Mouse (Mus musculus): ENCODE measurements at regions not wholly inside any gene's neighbourhood (a gene's known extent, or its start where the extent isn't known, plus 50 kb on each side); places are given as distances from the start of the nearest gene placed in this dataset.

GRCm38 (mm10) chr12:39731177-39731576 lies 306.6 kb downstream of the Arl4a start:
- H3K9me3 ChIP-seq (ENCODE audit: low read depth, low read length): no peaks in the 10 kb centered on the region
- H3K9ac ChIP-seq: no peak overlapping the region
- TF ChIP-seq CTCF (IDR thresholded peaks at IDR 0.05; ENCODE audit: low read depth): peak; percentile 34; the same call in 1 of the 2 replicates
- WGBS: 53% methylated on average over 3 of the region's 3 CpGs
- no peaks in the 10 kb centered on the region for H3K36me3 ChIP-seq (ENCODE audit: insufficient read depth)
- DNase-seq (peak; percentile 48), ATAC-seq (ENCODE audit: insufficient read depth) (0 out of 2 replicates have a peak, but pooled peaks have one; percentile 28)
- H3K27me3 ChIP-seq (ENCODE audit: insufficient read depth, low read length): no peaks in the 10 kb centered on the region
- H3K4me1 ChIP-seq (ENCODE audit: insufficient read depth): no peaks in the 10 kb centered on the region
- H3K4me3 ChIP-seq (ENCODE audit: low read depth, low read length): no peak overlapping the region
- H3K27ac ChIP-seq (ENCODE audit: low read depth): no peak overlapping the region
- no peak overlapping the region for H3K4me2 ChIP-seq

DNA sequence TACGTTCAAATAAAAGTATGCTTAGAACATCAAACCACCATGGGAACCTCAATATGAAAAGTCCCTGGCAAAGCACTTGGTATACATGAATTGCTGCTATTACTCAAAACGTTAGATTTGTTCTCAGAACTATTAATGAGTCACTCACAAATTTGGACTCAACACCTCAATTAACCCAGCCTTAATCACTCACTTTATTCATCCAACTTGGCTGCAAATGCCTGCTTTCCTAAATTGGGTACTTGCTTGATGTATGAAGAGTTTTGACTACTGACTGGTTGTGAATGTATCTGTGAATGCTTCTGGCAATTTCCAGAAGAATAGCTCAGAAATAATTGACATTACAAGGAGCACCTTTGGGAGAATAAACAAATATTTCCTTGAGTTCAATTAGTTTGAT lies 308.6 kb downstream of the Arl4a start:
- Histone ChIP-seq H3K27me3 (ENCODE audit: insufficient read depth, low read length) (no peaks in the 10 kb centered on the region), H3K27ac (ENCODE audit: low read depth) (no peak overlapping the region), H3K9me3 (ENCODE audit: low read depth, low read length) (no peaks in the 10 kb centered on the region), H3K36me3 (ENCODE audit: insufficient read depth) (no peaks in the 10 kb centered on the region), H3K4me3 (ENCODE audit: low read depth, low read length) (no peak overlapping the region), H3K9ac (no peak overlapping the region), H3K4me1 (ENCODE audit: insufficient read depth) (no peaks in the 10 kb centered on the region), H3K4me2 (no peak overlapping the region)
- DNase-seq (no peak), ATAC-seq (ENCODE audit: insufficient read depth) (no peak)
- WGBS: 66% methylated on average over 2 of the region's 2 CpGs
- no peak for TF ChIP-seq CTCF (IDR thresholded peaks at IDR 0.05; ENCODE audit: low read depth)

DNA sequence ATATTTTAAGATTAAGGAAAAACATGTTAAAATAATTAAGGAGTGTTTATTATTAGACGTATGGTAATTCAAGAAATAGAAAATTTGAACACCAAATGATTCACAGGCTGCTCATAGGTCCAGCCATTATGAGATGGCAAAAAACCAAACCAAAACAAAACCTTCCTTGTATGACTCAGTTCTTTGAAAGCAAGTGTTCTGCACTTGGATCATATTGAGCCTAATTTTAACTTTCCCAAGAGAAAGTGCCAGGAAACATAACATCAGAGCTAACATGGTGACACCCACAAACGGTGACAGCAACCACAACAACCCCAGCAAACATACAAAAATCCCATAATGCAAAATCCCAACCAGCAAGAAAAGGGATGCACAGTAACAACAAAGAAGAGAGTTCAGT lies 313.7 kb downstream of the Arl4a start:
- Histone ChIP-seq H3K27ac (ENCODE audit: low read depth) (no peak overlapping the region), H3K4me2 (no peak overlapping the region), H3K27me3 (ENCODE audit: insufficient read depth, low read length) (no peaks in the 10 kb centered on the region), H3K4me1 (ENCODE audit: insufficient read depth) (no peaks in the 10 kb centered on the region), H3K36me3 (ENCODE audit: insufficient read depth) (no peaks in the 10 kb centered on the region), H3K9me3 (ENCODE audit: low read depth, low read length) (no peaks in the 10 kb centered on the region), H3K4me3 (ENCODE audit: low read depth, low read length) (no peak overlapping the region), H3K9ac (no peak overlapping the region)
- no peak for TF ChIP-seq CTCF (IDR thresholded peaks at IDR 0.05; ENCODE audit: low read depth)
- 79% methylated on average over 2 of the region's 2 CpGs for WGBS
- ATAC-seq (ENCODE audit: insufficient read depth) (no peak), DNase-seq (no peak)

- 47% methylated on average over 4 of the region's 4 CpGs for WGBS
- Histone ChIP-seq H3K4me3 (ENCODE audit: low read depth, low read length) (no peak overlapping the region), H3K9ac (no peak overlapping the region), H3K27ac (ENCODE audit: low read depth) (no peak overlapping the region), H3K4me1 (ENCODE audit: insufficient read depth) (no peaks in the 10 kb centered on the region), H3K4me2 (no peak overlapping the region), H3K36me3 (ENCODE audit: insufficient read depth) (no peaks in the 10 kb centered on the region), H3K27me3 (ENCODE audit: insufficient read depth, low read length) (no peaks in the 10 kb centered on the region), H3K9me3 (ENCODE audit: low read depth, low read length) (no peaks in the 10 kb centered on the region)
- no peak for TF ChIP-seq CTCF (IDR thresholded peaks at IDR 0.05; ENCODE audit: low read depth)
- ATAC-seq (ENCODE audit: insufficient read depth) (no peak), DNase-seq (no peak)
Observed at GRCm38 (mm10) chr12:39715120-39715519, 322.7 kb downstream of the Arl4a start.

GRCm38 (mm10) chr12:39714169-39714794 lies 323.5 kb downstream of the Arl4a start:
- TF ChIP-seq CTCF (IDR thresholded peaks at IDR 0.05; ENCODE audit: low read depth): no peak
- H3K36me3 ChIP-seq (ENCODE audit: insufficient read depth): no peaks in the 10 kb centered on the region
- WGBS: 86% methylated on average over 2 of the region's 2 CpGs

GRCm38 (mm10) chr12:39711807-39712206 lies 326.0 kb downstream of the Arl4a start:
- 45% methylated on average over 1 of the region's 1 CpGs for WGBS
- no peaks in the 10 kb centered on the region for H3K36me3 ChIP-seq (ENCODE audit: insufficient read depth)
- no peak overlapping the region for H3K4me3 ChIP-seq (ENCODE audit: low read depth, low read length)
- no peak overlapping the region for H3K4me2 ChIP-seq
- no peak overlapping the region for H3K27ac ChIP-seq (ENCODE audit: low read depth)
- ATAC-seq (ENCODE audit: insufficient read depth) (no peak), DNase-seq (no peak)
- no peak overlapping the region for H3K9ac ChIP-seq
- H3K27me3 ChIP-seq (ENCODE audit: insufficient read depth, low read length): no peaks in the 10 kb centered on the region
- H3K9me3 ChIP-seq (ENCODE audit: low read depth, low read length): no peaks in the 10 kb centered on the region
- no peak for TF ChIP-seq CTCF (IDR thresholded peaks at IDR 0.05; ENCODE audit: low read depth)
- no peaks in the 10 kb centered on the region for H3K4me1 ChIP-seq (ENCODE audit: insufficient read depth)

More at GRCm38 (mm10) chr12:39714169-39714794, 323.5 kb downstream of the Arl4a start:
- Histone ChIP-seq H3K27ac (ENCODE audit: low read depth) (no peak overlapping the region), H3K27me3 (ENCODE audit: insufficient read depth, low read length) (no peaks in the 10 kb centered on the region), H3K4me3 (ENCODE audit: low read depth, low read length) (no peak overlapping the region), H3K9me3 (ENCODE audit: low read depth, low read length) (no peaks in the 10 kb centered on the region), H3K9ac (no peak overlapping the region), H3K4me1 (ENCODE audit: insufficient read depth) (no peaks in the 10 kb centered on the region), H3K4me2 (no peak overlapping the region)
- no peak for ATAC-seq (ENCODE audit: insufficient read depth)
- no peak for DNase-seq

DNA sequence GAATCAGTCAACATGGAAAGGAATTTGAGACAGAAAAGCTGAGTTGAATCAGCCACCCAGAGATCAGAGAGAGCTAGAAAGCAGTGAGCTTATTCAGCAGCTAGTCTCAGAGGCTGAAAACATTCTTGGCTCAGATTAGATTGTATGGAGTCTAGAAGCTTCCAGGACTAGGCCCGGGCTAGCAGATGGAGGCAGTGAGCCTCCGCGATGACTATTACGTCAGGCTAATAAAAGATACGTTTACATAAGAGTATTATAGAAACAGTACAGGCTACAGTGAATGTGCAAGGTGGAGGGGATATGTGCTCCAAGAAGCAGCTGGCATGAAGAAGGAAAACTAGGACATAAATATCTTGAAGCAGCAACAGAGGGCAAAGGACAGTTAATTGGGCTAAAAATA lies 328.0 kb downstream of the Arl4a start:
- no peaks in the 10 kb centered on the region for H3K4me1 ChIP-seq (ENCODE audit: insufficient read depth)
- H3K4me2 ChIP-seq: no peak overlapping the region
- no peaks in the 10 kb centered on the region for H3K9me3 ChIP-seq (ENCODE audit: low read depth, low read length)
- no peak overlapping the region for H3K27ac ChIP-seq (ENCODE audit: low read depth)
- no peak overlapping the region for H3K9ac ChIP-seq
- TF ChIP-seq CTCF (IDR thresholded peaks at IDR 0.05; ENCODE audit: low read depth): no peak
- no peak for DNase-seq
- H3K4me3 ChIP-seq (ENCODE audit: low read depth, low read length): no peak overlapping the region
- WGBS: 66% methylated on average over 5 of the region's 5 CpGs
- ATAC-seq (ENCODE audit: insufficient read depth): no peak
- H3K36me3 ChIP-seq (ENCODE audit: insufficient read depth): no peaks in the 10 kb centered on the region
- H3K27me3 ChIP-seq (ENCODE audit: insufficient read depth, low read length): no peaks in the 10 kb centered on the region
